Mouse (Mus musculus): ENCODE data around the gene Cadm1.

The Cadm1 gene

DNA sequence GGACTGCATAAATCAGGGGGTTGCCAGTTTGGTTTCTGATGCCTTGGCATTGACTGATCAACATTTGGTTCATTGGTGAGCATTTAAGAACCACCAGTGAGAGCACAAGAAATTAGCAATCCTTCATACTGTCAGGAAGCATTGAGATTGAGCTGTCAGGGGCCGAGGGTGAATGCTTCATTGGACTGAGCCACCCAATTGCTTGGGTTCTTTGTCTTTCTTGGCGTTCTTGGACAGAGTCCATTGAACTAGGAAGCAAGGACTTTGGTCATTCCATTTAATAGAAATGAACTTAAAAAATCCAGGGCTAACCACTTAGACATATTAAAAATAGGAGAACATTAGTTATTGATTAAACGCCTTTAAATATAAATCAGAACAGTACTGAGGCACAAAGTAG lies 214.9 kb downstream of the Cadm1 start:
- DNase-seq: no peak

DNA sequence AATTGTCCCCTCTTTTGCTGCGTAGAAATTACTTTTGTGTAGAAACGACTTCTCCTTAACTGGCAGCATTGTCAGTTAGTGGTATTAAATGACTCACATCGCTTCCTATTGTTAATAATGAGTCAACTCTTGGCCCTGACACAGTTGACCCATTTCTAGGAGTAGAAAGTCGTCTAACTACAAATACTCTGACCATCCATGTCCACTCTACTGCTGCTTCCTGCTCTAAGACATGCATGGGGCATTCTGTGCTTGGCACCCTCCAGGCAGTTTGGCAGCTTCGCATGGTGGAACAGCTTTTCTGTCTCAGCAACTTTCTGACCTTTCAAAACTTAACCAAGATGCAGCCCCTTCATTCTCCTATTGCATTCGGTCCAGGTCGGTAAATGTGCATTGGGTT lies 215.7 kb downstream of the Cadm1 start:
- DNase-seq: no peak

DNA sequence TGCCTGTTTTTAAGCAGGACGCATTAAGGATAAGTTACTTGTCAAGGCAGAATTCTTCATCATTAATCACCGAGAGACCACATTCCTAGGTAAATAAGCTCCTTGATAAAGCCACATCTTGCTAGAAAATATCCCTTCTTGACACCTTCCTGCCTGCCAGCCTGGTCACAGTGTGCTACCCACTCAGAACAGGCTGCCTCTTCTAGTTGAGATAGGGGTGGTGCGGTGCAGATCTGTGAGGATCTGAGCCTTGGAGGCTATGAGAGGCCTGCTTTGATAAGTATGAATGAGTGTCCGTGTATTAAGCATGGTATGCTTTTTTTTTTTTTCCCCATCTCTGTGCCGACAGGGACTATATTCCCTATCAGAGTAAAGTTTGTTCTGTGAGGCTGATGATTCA lies 219.2 kb downstream of the Cadm1 start:
- DNase-seq: no peak

DNA sequence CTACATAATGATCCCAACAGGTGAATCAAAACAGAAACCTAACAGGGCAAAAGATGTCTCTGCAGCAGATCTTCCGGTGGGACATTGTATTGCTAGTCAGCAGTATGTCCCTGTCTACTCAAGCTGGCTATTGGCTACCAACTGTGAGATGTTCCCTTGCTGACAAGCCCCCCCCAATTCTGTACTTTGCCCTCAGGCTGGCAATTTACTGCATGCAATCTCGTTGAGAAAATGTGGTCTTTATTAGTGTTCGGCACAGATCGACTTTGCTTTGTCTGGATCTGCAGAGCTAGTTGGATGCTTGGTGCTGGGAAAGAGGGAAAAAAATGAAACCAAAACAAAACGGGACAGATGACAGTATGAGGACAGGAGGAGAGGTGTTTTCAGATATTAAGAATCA lies 222.5 kb downstream of the Cadm1 start:
- DNase-seq: no peak

DNA sequence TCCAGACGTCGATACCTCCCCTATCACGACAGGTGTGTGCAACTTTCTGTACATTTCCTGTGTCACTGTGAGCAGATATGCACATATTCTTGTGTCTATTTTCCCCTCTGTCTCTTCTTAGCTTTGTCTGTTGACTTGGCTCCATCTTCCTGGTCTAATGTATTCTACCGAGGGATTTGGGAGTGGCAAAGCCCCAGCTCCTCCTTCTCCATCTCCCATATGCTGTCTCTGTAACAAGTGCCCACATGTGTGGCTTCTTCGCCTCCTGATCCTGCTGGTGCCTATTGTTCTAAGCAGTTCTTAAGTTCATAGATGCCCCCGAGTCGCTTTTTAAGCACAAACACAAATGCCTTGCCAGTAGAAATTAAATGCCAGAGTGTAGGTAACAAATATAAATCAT lies 223.2 kb downstream of the Cadm1 start:
- no peak for DNase-seq

DNA sequence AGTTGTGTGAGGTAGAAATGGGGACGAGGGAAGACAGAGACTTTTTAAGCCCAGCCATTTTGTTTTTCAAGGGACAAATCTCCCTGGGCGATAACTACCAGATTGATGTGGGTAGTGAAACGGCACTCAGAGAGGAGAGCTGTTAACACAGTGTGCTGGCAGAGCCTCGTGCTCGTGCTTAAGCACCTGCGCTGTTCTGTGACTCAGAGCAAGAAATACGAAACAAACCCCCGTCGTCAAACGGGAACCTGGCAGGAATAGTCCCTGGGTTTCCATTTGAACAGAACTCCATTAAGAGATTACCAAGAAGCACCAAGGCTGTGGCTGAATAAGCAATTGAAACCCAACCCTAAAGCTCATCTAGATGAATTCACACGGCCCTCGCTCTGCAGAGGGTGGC lies 225.1 kb downstream of the Cadm1 start:
- DNase-seq: no peak

DNA sequence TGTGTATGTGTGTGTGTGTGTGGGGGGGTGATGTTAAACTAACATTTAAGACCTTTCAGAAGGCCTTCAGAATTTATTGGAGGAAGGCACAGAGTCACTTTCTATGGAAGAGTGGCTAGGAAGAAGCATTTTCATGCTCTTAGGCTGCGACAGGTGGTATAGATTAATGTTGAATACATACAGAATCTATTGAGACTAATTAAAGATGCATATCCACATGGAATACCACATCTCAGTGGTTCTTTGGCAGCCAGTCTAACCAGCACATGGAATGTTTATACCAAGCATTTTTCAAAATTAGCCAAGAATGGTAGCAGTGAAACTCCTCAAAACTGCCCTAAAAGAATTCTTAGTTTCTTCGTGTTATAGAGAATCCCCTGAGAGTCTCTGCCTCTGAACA lies 227.8 kb downstream of the Cadm1 start:
- no peak for DNase-seq

DNA sequence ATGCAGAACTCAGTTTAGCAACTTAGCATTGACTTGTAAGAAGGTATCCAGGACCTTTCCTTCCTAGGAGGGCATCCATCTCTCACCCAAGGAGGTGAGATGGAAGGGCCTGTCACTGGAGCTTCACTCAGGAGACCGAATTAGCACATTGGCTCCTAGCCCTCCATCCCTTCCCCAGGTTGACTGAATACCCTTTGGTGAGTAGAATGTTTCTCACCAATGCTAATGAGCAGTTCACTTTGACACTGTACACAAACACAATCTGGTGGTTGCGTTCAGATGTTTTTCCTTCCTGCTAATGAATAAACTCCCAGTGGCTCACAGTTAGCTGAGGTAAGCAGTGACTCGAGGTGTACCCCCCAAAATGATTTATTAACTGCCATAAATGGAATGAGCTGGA lies 228.3 kb downstream of the Cadm1 start:
- DNase-seq: no peak

DNA sequence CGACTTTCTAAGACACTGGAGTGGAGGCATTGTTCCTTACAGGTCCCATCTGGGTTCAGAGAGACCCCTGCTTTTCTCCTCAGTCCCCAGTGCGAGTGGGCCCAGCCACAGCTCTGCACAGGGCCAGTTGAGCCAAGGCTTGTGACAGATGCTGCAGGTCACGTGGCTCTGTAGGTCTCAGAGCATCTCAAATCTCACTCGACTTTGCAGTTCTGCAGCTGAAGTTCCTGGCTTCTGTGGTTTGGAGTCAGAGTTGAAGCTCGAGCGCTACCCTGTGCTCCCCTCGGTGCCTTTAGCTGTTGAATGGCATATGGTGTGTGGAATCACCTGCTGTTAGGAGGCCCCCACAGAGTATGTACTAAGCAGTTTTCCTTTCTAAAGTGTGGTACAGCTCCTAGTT lies 229.8 kb downstream of the Cadm1 start:
- DNase-seq: peak; percentile 29

DNA sequence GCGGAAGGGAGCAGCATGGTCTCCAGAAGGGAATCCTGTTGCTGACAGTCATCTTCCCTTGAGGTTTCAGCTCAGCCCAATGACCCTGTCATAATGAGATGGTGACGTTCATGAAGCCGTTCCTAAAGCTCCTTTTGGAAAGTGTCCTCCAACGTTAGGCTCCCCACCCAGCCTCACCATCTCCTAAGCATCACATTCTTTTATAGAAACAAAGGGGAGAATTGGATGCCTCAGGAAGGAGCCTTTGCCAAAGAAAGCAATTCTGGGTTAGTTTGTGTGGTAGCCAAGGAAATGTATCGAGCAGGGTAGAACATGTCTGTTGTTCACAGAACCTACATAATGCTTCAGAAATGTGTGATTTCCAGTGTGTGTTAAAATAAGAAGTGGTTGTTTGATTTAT lies 231.6 kb downstream of the Cadm1 start:
- DNase-seq: no peak

DNA sequence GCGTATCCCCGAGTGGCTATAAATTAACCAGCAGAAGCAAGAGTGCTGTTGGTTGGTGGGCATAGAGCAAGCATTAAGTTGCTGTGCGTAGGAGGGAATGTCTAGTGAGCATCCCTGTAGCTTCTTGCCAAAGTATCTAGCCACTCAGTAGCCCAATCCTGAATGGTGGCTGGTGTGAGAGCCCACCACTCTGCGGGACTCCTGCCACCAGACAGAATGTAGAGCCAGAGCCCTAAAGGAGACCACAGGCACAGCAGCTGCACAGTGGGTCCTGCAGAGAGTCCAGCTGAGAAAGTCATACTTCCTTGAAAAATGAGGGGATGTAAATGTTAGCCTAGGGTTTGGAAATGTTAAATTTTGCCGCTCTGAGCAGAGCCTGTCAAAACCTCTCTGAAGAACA lies 232.9 kb downstream of the Cadm1 start:
- DNase-seq: no peak

DNA sequence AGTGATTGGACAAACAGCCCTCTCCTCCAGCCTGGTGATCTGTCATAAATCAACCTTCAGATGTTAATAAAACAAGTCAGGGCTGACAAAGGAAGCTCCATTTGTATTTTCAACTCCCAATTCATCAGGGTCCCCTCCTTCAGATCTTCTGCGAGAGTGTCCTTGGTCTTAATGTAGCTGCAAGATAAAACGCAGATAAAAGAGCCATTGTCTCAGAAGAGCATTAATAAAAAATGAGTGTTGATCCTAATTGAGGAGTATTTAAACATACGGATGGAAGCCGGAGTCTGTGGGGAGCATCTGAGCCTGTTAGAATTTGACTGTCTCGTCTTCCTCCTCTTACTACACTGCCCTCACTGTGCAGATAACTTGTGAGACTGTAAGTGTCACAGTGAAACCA lies 234.9 kb downstream of the Cadm1 start:
- DNase-seq: no peak

DNA sequence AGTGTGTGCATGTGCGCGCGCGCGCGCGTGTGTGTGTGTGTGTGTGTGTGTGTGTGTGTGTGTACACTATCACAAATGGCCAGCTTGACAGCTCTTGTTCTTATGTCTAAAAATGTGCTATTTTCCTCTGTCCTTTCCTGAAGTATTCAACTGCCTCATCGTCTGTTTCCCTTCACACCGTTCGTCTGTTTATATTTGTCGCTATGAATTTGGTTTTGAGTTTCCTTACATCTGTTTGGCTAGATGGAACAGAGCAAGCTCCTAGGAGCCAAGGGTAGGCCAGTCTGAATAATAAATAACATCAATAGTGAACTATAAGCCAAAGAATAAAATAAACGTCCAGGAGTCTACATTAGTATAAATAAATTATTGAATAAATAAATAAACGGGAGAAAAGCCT lies 235.3 kb downstream of the Cadm1 start:
- no peak for DNase-seq

DNA sequence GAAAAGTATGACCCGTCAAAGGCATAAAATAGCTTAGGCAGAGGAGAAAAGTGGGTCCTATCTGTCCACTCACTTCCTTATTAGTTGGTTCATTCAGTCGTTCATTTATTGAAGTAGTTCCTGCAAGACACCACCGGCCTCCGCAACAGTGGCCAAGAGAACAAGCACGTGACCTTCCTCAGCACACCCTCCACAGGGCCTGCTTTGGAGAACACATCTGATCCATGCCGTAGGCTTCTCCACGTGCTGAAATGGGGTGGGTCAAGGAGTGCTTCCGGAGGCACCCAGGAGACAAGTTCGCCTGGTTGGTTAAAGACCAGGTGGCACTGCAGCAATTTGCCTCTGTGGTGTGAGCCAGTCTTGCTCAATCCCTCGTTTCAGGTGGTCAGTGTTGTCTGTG lies 236.4 kb downstream of the Cadm1 start:
- no peak for DNase-seq

DNA sequence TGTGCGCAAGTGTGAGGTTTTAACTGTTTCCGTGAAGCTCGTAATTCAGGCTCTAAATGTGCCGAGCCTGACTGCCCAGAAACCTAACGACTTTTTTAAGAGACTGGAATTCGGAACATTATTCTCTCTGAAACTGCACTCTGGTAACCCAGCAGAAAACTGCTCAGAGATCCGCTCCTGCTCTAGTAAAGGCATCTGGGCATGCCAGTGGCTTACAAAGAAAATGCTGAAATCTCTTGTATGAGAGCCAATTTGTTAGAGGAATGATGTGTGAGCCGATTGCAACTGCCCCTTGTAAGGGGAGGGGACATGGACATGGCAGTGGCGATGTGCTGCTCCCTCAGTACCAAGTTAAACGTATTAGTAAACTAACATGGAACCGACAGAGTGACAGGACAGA lies 240.9 kb downstream of the Cadm1 start:
- no peak for DNase-seq

DNA sequence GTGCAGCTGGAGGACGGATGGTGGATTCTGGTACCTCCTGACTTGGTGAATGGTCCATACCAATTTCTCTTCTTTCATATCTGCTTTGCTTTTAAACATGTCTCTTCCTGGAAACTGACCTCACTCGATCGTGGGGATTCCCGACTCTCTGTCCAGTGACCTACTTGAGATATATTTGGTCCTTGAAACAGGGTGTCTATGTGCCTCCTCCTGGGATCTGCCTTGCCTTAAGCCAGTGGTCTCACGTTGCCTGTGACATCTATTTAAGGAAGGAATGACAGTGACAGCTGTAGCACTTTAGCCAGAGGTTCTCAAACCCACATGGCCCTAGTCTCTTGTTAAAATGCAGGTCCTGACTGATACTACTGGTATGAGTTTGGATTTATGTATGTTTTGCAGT lies 242.0 kb downstream of the Cadm1 start:
- DNase-seq: no peak

DNA sequence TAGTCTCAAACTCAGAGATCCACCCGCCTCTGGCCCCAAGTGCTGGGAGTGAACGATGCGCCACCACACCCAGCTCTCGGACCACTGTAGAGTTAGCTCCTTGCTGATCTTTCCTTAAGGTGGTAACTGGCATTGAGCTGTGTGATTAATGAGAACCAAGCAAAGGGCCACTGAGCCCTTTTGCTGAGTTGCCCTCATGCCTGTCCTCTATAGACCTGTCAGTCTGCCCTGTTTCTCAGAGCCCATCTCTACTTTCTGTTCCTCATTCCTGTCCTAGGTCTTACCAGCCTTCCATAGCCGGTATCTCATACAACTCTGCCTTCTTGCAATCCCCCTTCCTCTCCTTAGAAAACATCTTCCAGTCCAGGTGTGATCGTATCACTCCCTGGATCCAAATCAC lies 242.8 kb downstream of the Cadm1 start:
- no peak for DNase-seq

DNA sequence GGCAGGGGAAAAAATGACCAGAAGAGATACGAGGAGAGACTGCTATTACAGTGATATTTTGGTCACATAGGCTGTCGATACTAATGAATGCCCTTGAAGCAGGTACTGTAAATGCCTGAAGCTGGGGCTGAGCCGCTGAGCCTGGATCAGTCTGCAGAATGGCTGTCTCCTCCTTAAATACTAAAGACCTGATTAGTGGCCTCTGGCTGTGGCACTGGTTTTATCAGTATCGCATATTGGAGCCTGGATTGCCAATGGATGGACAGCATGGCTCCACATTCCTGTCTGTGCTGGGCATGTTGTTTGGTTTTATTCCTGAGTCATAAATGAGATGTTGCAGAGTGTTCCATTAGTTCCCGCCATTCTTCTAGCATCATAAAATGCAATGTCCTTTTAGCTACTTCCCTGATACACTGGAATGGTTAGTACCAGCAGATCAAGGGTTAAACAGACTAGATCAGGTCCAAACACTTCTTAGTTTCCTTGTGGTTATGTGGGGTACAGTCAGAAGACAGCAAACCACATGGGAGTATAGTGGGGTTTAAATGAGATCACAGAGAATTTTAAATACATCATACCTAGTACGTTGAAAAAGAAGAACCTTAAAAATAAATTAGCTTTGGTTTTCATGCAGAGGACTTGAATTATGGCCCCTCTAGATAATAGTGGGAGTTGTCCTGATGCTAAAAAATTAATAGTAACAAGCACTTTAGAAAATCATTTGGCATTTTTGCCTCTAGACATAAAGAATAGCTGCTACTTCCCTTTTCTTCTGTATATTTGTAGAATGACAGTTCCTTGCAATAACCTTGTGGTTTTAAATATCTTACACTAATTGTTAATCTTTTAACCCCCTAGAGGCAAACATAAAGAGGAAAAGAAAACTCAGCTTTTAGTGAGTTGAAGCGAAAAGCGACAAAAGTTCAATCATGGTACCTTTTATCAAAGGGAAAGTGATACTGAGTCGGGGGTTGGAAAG lies 247.3 kb downstream of the Cadm1 start:
- no peak for DNase-seq

DNA sequence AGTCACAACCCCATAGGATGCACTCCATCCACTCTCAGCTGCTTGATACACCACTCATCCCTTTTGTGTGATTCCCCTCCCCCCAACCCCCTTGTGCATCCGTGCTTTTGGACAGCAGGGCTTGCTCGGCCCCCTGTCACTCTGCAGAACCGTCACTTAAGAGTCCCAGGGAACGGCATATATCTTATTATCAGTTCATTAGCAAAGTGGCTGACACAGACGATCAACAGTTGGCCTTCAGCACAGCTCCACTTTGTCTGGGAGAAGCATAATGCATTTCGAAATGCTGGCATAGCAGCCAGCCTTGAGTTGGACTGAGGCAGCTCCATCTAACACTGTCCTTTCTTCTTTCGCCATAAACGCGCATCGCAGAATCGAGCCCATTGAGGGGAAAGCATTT lies 248.5 kb downstream of the Cadm1 start:
- no peak for DNase-seq

DNA sequence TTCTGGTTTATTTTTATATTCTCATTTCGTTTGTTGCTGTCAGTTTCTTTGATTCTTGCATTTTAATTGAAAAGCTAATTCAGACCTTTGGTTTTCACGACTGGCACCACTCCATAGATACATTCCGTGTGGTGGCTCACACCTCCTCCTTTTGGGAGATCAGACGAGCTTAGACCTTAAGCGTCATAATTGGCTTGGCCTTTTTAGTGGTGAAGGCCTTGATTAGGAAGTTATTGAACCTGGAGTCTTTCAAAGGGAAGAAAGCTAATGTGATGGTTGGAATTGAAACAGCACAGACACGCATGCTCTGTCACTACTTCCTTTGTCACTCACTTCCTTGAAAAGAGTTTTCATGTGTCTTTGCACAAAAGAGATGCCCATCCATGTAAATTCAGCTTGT lies 249.3 kb downstream of the Cadm1 start:
- no peak for DNase-seq

DNA sequence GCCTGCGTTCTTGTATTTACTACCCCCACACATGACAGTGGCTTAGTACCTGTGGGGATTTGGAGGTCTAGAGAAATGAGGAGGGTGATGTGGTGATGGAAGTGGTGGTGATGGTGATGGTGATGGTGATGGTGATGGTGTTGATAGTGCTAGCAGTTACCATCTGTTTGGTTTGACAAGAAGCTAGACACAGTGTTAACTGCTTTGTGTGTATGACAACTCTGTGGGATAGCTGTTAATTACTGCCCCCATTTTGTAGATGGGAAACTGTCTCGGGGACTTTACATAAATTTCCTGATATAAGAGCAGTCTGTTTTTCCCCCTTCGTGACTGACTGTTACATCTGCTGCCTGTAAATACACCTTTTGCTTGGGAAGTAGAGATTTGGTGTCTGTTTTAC lies 256.7 kb downstream of the Cadm1 start:
- no peak for DNase-seq

DNA sequence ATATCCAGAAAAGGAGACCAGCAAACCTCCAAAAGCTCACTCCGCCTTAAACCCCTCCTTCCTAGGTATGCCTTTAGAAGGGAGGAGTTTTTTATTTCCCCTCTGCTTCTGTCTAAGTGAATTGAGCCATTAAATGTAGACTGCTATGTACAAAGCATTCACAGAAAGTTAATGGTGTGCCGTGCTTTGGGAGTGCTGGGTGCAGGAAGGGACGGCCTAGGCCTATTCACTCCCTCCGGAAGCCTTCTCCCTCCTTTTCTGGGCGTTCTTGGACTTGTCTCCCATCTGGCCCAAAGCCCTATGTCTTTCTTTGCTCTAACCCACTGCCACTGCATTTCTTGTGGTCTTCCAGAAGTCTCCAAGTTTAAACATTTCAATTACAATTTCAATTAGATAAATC lies 268.5 kb downstream of the Cadm1 start:
- no peak for DNase-seq

DNA sequence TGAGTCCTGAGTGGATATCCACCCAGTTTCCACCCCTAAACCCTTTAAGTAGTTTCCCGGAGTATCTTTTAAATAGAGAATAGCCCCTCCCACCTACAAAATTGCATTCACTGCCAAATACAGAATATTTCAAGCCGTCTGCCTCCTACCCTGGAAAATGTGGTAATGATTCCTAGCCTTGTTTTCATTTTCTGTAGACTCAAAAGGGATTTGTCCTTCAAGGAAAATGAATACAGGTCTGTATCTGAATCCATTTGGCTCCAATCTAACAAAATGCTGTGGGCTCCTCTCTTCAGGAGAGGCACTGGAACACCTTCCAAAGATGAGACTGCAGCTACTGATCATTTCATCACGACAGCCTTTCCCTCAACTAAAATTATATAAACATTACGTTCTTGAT lies 271.3 kb downstream of the Cadm1 start:
- no peak for DNase-seq

DNA sequence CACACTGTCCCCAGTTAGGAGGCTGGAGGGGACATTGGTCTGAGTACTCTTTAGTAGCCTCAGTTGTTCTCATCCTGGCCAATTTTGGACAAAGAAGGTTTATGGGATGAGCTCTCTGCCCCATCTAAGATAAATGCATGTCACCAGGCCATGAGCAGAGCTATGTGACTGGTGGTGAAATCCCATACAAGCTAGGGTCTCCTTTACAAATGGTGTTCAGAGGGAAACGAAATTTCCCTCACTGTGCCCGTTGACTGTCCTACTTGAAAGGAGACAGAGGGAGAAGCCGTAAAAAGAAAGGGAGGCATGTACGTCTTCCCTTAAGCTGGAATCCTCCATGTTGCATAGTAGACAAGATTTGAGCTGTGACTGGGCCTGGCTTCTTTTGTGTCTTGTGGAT lies 272.6 kb downstream of the Cadm1 start:
- no peak for DNase-seq

DNA sequence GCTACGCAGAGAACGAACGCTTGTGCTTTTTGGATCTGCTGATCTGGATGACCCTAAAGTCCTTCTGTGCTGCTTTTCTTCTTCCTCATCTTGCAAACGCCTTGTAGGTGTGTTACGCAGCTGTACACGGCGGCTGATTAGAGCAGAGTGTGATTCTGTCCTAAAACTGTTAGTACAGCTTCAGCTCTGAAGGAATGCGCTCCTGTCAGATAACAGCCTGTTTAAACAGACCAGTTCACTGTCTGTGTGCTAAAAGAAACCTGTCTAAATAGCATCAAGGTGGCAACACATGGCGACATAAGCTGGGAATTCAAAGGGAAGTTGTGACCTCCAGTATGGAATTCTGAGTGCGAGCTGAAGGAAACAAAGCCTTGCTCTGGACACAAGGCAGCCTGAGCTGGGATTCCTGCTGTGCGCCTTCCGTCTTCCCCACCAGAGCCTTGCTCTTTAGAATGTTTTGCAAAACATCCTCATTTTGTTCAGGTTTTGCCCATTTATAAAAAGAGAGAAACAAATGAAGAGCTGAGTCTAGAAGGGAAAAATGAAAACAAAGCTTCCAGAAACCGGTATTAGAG lies 273.6 kb downstream of the Cadm1 start:
- no peak for DNase-seq
